Mouse (Mus musculus) cortical plate, adult 2 months (tissue): ENCODE measurements around the gene Mat2a.

ENCODE experiments used
- CTCF ChIP-seq: fragments of 200-500 bp; IDR thresholded peaks from 2 replicates; pipeline ENCODE4 v1.5.1; 2011; ENCODE audit warnings: mild to moderate bottlenecking, control low read depth, low read length; ENCODE audit not compliant: insufficient read depth; ENCODE audit errors: extremely low read depth
- POLR2A ChIP-seq: fragments of 200-500 bp; IDR thresholded peaks from 2 replicates; pipeline ENCODE4 v1.6.1; 2011; ENCODE audit warnings: mild to moderate bottlenecking, low read length, control low read depth; ENCODE audit not compliant: insufficient read depth; ENCODE audit errors: extremely low read depth

DNA sequence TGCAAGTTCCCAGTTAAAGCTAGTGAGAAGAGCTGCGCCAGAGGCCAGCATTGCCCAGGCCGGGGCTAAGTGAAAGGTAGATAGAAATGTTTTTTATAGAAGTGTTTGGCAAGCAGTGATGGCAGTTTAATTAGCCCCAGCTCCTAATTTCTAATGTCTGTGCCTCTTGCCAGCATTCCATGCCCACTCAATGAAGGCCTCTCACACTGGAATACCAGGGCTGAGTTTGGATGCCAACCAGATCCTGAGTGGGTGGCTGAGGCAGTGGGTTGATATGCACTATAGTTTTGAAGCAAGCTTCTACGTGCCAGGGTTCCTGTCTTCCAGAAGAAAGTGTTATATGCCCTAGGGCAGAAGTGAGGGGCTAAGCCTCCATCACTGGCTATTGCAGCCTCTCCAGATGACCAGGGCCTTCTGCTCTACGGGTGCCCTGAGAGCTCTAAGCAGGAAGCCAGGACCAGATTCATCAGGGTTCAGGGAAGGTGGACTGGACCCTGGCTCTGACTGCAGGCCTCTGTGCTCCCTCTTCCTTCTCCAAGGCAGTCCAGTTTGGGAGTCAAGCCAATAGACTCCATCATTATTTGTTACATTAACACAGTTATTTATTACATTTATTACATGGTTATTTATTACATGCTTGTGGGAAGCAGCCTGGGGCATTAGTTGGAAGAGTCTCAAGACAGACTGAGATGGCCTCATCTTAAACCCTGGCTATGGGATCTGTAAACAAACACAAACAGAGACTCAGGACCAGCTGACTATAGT lies 36.0 kb upstream of the Mat2a start:
- TF ChIP-seq CTCF: no peak
- TF ChIP-seq POLR2A: no peak
